Mouse (Mus musculus) liver, embryonic 13.5 days (tissue): ENCODE results near the gene St6galnac3. TPM values are rescaled to one million over a fixed set of nuclear protein-coding genes. Genes with fewer than 3 reads are reported as not detected.

ENCODE experiments used
- ATAC-seq: fragments of 200-750 bp; cut with Nextera tagmentation; 2 replicates; pipeline ENCODE4 v1.8.0; 2017; ENCODE audit warnings: low read depth, mild to moderate bottlenecking, moderate number of reproducible peaks, moderate library complexity
- DNase-seq: peaks from one replicate; pipeline ENCODE4 v3.0.0; 2022
- H3K27ac ChIP-seq: fragments of 300-500 bp; sonication (generic); 2 replicates; pipeline ENCODE4 v1.5.1; 2015; ENCODE audit warnings: moderate library complexity, mild to moderate bottlenecking, inconsistent platforms
- H3K27me3 ChIP-seq: fragments of 300-500 bp; sonication (generic); 2 replicates; pipeline ENCODE4 v1.6.1; 2015; ENCODE audit warnings: mild to moderate bottlenecking, inconsistent platforms
- H3K36me3 ChIP-seq: fragments of 300-500 bp; sonication (generic); 2 replicates; pipeline ENCODE4 v1.6.1; 2015; ENCODE audit warnings: mild to moderate bottlenecking, inconsistent platforms
- H3K4me1 ChIP-seq: fragments of 300-500 bp; sonication (generic); replicated peaks from 2 replicates; pipeline ENCODE4 v1.6.1; 2015; ENCODE audit warnings: inconsistent platforms
- H3K4me2 ChIP-seq: fragments of 300-500 bp; sonication (generic); 2 replicates; pipeline ENCODE4 v1.6.1; 2015; ENCODE audit warnings: inconsistent platforms, mild to moderate bottlenecking, moderate library complexity
- H3K4me3 ChIP-seq: fragments of 300-500 bp; sonication (generic); replicated peaks from 2 replicates; pipeline ENCODE4 v1.5.1; 2015; ENCODE audit warnings: mild to moderate bottlenecking, inconsistent platforms
- H3K9ac ChIP-seq: fragments of 300-500 bp; sonication (generic); 2 replicates; pipeline ENCODE4 v1.6.1; 2015; ENCODE audit warnings: mild to moderate bottlenecking, inconsistent platforms
- H3K9me3 ChIP-seq: fragments of 300-500 bp; sonication (generic); replicated peaks from 2 replicates; pipeline ENCODE4 v1.6.1; 2016; ENCODE audit warnings: inconsistent platforms
- WGBS: fragments of 180-500 bp; shearing (Covaris S2); methylation state at CpG from one replicate; pipeline ENCODE4 v1.1.7; 2015; ENCODE audit not compliant: insufficient replicate concordance; 5-methylcytosine and 5-hydroxymethylcytosine counted together
- polyA plus RNA-seq: library from polyadenylated mRNA; unstranded; fragments of >200 nt; fragmentation: Nextera tagmentation; extraction: Ambion mirVana; gene quantifications from 2 replicates; pipeline ENCODE4 v1.2.1, GENCODE M21; 2015

Gene St6galnac3
- polyA plus RNA-seq, 1 experiment from 2014 or later: 8.3 TPM

DNA sequence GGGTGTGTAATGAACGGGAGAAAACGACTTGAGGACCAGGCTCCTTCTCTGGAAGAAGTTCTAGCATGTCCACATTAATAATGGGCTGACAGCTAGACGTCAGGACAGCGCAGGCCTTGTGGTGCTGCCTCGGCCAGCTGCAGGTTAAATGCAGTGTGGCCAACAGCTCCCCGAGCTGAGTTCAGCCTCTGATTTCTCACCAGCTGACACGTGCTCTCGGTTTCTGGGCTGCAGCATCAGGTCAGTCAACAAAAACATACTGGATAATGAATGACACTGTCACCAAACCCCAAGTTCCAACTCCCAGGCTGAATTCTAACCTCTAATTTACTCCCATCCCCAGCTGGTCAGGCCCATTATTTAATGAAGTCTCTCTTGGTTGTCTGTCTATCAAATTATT, 295.1 kb downstream of the St6galnac3 start:
- ATAC-seq (no peak), DNase-seq (no peak)
- Histone ChIP-seq H3K27me3 (no peaks in the 10 kb centered on the region), H3K9ac (no peak overlapping the region), H3K4me2 (no peak overlapping the region), H3K27ac (no peak overlapping the region), H3K9me3 (no peaks in the 10 kb centered on the region), H3K4me1 (no peaks in the 10 kb centered on the region), H3K4me3 (no peak overlapping the region), H3K36me3 (no peaks in the 10 kb centered on the region)
- WGBS: 75% methylated on average over 8 of the region's 8 CpGs

DNA sequence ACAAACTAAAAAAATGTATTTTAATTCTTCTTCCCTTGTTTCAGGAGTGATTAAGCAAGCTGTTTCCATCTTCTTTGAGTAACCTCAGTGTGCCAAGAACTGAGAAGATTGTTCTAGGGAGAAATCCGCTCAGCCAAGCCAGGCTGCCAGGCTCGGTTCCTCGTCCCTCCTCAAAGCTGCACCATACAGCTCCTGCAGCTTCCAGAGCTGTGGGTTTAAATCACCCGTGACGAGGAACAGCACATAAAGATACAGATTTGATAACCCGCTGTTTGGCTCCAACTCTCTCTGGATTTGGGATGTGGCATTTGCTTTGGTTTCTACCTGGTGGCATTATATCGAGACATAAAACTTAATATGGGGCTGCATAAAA, 303.1 kb downstream of the St6galnac3 start:
- Histone ChIP-seq H3K4me1 (no peaks in the 10 kb centered on the region), H3K9me3 (no peaks in the 10 kb centered on the region), H3K4me3 (no peak overlapping the region), H3K36me3 (no peaks in the 10 kb centered on the region), H3K27me3 (no peaks in the 10 kb centered on the region), H3K4me2 (no peak overlapping the region), H3K9ac (no peak overlapping the region), H3K27ac (no peak overlapping the region)
- DNase-seq (no peak), ATAC-seq (no peak)
- 70% methylated on average over 7 of the region's 7 CpGs for WGBS

DNA sequence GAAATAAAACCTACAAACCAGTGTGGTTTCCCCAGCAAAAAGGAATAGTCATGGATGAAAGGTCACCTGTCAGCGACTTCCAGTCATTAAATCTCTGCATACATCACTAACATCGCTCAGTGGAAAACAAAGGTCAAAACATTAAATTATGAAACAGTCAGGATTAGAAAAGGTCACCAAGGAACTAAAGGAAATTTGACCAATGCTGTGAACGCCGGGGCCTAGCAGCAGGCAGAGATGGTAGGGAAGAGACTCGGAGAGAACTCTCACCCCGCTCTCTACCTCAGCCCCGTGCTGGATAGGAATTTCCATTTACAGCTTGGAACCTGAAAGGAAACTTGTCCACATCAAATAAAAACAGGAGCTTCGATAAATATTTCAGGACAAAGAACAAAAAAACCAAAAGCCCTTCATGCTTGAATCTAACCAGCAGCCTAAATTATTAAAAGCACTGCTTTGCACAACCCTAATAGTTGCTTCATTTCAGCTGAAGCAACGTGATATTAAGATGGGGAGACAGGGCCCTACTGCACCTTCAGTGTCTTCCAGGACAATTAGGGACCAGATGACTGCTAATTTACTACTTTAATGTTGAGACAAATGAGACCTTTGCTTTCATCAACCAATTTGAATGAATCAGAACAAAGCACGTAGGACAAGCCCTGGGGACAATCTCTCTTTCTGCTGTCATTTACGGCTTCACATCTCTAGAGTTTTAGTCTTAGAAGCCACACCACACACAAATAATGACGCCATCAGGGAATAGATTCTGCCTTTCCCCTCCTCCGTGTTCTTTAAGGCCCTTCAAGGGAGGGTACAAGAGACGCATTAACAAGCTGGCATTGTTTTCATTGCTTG, 303.7 kb downstream of the St6galnac3 start:
- Histone ChIP-seq H3K4me2 (no peak overlapping the region), H3K4me1 (no peaks in the 10 kb centered on the region), H3K27ac (no peak overlapping the region), H3K9ac (no peak overlapping the region), H3K4me3 (no peak overlapping the region), H3K27me3 (no peaks in the 10 kb centered on the region), H3K36me3 (no peaks in the 10 kb centered on the region), H3K9me3 (no peaks in the 10 kb centered on the region)
- WGBS: 75% methylated on average over 14 of the region's 14 CpGs
- DNase-seq: no peak
- no peak for ATAC-seq

DNA sequence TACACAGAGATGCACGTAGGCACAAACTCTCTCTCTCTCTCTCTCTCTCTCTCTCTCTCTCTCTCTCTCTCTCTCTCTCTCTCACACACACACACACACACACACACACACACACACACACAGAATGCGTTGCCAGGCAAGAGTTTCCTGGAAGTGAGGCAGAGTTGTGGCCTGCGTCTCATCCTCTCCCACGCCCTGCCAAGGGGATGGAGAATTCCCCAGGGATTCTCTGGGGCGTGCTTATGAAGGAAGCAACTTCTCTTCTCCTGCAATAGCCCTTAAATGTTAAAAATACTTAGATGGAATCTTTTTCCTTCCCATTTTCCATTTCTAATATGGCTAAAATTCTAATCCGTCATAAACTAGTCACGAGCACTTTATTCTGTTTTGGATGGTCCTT, 305.6 kb downstream of the St6galnac3 start:
- DNase-seq: no peak
- no peaks in the 10 kb centered on the region for H3K27me3 ChIP-seq
- H3K4me2 ChIP-seq: no peak overlapping the region
- no peak for ATAC-seq
- no peaks in the 10 kb centered on the region for H3K9me3 ChIP-seq
- H3K36me3 ChIP-seq: no peaks in the 10 kb centered on the region
- H3K27ac ChIP-seq: no peak overlapping the region
- H3K4me3 ChIP-seq: no peak overlapping the region
- H3K9ac ChIP-seq: no peak overlapping the region
- no peaks in the 10 kb centered on the region for H3K4me1 ChIP-seq
- 64% methylated on average over 7 of the region's 7 CpGs for WGBS

DNA sequence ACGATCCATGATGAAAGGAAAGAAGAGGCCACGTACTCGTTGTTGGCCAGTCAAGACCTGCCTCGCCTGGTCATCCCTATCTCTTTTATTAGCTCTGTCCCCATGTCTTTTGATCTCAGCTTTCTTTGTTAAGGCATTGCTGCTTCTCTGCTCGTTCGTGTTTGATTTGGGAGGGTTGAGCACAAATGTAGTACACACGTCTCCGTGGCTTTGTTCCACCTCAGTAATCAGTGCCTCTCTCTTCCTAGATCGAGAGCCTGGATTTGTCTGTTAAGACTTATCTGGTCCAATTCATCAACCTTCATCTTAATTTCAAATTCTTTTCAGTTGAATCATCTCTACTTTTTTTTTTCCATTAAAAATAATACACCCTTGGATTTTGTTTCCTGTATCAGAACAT, 308.0 kb downstream of the St6galnac3 start:
- no peak for ATAC-seq
- 74% methylated on average over 9 of the region's 9 CpGs for WGBS

DNA sequence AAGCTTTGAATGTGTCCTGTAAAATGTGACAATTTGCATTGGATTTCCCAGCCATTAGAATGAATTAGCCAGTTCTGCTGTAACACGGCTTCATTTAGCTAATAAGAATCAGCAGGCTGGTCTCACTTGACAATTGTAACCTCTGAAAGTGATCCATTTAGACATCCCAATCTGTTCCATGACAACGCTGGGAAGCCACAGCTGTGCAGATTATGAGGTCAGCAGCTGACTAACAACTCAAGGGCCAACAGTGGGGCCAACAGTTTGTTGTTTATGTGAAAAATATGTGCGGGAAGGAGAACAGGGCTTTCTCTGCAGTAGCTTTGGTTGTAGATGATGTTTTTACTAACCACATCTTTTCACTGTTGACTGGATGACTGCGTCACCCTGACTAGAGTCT, 308.6 kb downstream of the St6galnac3 start:
- Histone ChIP-seq H3K27me3 (no peaks in the 10 kb centered on the region), H3K4me1 (no peaks in the 10 kb centered on the region), H3K36me3 (no peaks in the 10 kb centered on the region), H3K9ac (no peak overlapping the region), H3K4me3 (no peak overlapping the region), H3K27ac (no peak overlapping the region), H3K4me2 (no peak overlapping the region), H3K9me3 (no peaks in the 10 kb centered on the region)
- DNase-seq: no peak
- 72% methylated on average over 4 of the region's 4 CpGs for WGBS
- ATAC-seq: no peak

More for the DNA sequence above, 308.0 kb downstream of the St6galnac3 start:
- Histone ChIP-seq H3K9ac (no peak overlapping the region), H3K4me3 (no peak overlapping the region), H3K27me3 (no peaks in the 10 kb centered on the region), H3K4me1 (no peaks in the 10 kb centered on the region), H3K9me3 (no peaks in the 10 kb centered on the region), H3K36me3 (no peaks in the 10 kb centered on the region), H3K27ac (no peak overlapping the region), H3K4me2 (no peak overlapping the region)
- DNase-seq: no peak

DNA sequence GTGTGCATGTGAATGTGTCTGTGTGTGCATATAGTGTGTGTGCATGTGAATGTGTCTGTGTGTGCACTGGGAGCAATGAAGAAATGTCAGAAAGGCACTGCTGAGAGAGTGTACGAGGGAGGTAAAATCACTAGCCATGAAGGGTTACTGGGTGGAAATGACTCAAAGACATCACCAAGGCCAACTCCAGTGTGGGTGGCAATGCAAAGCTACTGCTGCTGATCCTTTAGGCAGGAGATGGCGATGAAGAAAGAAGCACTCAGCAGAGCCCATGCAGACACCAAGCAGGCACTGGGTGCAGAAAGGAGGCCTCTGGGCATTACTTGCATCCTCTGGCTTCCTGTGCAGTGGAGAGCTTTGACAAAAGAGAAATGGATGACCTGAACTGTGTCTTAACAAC, 310.8 kb downstream of the St6galnac3 start:
- H3K9ac ChIP-seq: no peak overlapping the region
- 63% methylated on average over 2 of the region's 2 CpGs for WGBS
- no peak for ATAC-seq

DNA sequence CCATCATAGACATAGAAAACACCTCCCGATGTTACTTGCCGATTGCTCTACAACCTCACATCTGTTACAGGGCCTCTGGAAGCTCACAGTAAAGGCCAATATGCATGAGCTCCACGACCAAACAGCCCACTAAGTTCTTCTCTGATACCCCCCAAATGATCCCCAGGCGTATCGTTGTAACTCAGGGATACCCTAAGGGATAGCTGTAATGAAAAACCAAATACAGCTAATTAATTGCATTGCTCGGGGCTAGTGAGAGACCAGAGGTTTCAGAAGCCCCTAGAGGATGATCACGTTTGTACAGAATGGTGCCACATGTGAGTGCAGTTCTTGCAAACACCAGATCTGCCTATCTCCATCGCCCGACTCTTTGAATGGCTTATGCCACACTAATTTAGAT, 315.7 kb downstream of the St6galnac3 start:
- WGBS: 76% methylated on average over 9 of the region's 9 CpGs
- DNase-seq (no peak), ATAC-seq (no peak)
- Histone ChIP-seq H3K9me3 (no peaks in the 10 kb centered on the region), H3K27me3 (no peaks in the 10 kb centered on the region), H3K27ac (no peak overlapping the region), H3K9ac (no peak overlapping the region), H3K4me2 (no peak overlapping the region), H3K4me3 (no peak overlapping the region), H3K4me1 (no peaks in the 10 kb centered on the region), H3K36me3 (no peaks in the 10 kb centered on the region)

More for the DNA sequence above, 310.8 kb downstream of the St6galnac3 start:
- Histone ChIP-seq H3K4me1 (no peaks in the 10 kb centered on the region), H3K4me3 (no peak overlapping the region), H3K36me3 (no peaks in the 10 kb centered on the region), H3K9me3 (no peaks in the 10 kb centered on the region), H3K27me3 (no peaks in the 10 kb centered on the region), H3K27ac (no peak overlapping the region), H3K4me2 (no peak overlapping the region)
- no peak for DNase-seq

DNA sequence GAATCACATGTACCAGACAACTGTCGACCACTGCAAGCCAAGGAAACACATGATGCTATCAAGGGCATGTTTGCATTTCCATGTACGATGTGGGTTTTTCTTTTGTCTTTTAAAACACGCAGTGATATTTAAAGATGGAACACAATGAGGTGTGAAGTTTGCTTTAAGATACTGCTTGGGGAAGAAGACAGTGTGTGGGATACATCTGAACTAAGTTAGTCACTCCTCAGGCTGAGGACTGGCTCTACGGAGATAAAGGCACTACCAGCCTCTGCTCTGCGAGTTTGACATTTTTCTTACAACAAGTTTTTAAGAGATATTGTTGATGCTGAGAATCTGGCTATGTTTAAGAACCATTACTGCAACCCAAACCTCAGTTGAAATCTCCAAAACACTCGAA, 316.6 kb downstream of the St6galnac3 start:
- Histone ChIP-seq H3K9me3 (no peaks in the 10 kb centered on the region), H3K27ac (no peak overlapping the region), H3K4me3 (no peak overlapping the region), H3K27me3 (no peaks in the 10 kb centered on the region), H3K4me2 (no peak overlapping the region), H3K9ac (no peak overlapping the region), H3K4me1 (no peaks in the 10 kb centered on the region), H3K36me3 (no peaks in the 10 kb centered on the region)
- WGBS: 76% methylated on average over 6 of the region's 6 CpGs
- DNase-seq (no peak), ATAC-seq (no peak)

DNA sequence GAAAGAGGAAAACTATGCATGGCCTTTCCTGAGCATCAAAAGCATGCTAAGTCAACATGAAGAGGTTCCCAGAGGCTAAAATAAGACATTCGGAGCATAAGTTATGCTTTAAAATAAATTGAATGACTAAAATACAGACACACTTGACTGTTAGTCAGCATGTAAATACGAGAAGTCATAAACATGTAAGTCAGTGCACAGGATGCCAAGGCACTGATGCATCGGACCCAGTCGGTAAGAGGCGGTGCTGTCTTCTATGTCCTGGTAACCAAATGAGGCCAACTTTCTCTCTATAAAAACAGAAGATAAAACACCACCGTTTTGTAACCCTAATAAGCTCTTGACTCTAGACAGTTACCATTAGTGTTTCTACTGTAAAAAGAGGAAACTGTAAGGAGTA, 317.3 kb downstream of the St6galnac3 start:
- Histone ChIP-seq H3K9ac (no peak overlapping the region), H3K36me3 (no peaks in the 10 kb centered on the region), H3K4me2 (no peak overlapping the region), H3K4me1 (no peaks in the 10 kb centered on the region), H3K27me3 (no peaks in the 10 kb centered on the region), H3K9me3 (no peaks in the 10 kb centered on the region), H3K27ac (no peak overlapping the region), H3K4me3 (no peak overlapping the region)
- DNase-seq: no peak
- WGBS: 76% methylated on average over 6 of the region's 6 CpGs
- ATAC-seq: no peak

DNA sequence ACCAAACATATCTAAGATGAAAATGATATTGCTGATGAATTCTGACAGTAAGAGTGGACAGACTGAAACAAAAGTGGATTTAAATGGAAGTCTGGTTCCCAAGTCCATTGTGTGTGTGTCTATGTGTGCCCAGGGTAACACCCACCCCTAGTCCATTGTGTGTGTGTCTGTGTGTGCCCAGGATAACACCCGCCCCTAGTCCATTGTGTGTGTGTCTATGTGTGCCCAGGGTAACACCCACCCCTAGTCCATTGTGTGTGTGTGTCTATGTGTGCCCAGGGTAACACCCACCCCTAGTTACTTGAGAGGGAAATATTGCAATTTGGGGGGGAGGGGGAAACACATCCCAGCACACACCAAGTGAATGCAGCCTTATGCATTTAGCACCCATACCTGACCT, 318.1 kb downstream of the St6galnac3 start:
- Histone ChIP-seq H3K9me3 (no peaks in the 10 kb centered on the region), H3K27me3 (no peaks in the 10 kb centered on the region), H3K9ac (no peak overlapping the region), H3K36me3 (no peaks in the 10 kb centered on the region), H3K4me1 (no peaks in the 10 kb centered on the region), H3K27ac (no peak overlapping the region), H3K4me3 (no peak overlapping the region), H3K4me2 (no peak overlapping the region)
- ATAC-seq (no peak), DNase-seq (no peak)
- 71% methylated on average over 1 of the region's 1 CpGs for WGBS

DNA sequence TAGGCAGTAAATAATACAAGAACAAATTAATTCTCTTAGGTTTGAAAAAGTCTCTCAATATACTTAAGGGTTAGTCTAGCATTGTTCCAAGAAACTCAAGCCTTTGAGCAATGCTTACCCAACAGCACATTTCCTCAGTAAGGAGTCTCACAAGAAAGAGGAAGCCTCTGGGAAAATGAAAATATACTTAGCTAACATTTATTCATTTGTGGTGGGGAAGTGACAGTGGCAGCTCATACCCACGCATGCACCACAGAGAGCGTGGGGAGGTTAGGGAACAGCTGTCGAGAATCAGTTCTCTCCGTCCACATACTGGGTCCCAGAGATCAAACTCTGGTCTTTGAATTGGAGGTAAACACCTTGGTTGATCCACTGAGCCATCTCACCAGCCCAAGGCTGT, 318.8 kb downstream of the St6galnac3 start:
- Histone ChIP-seq H3K9ac (no peak overlapping the region), H3K9me3 (no peaks in the 10 kb centered on the region), H3K4me1 (no peaks in the 10 kb centered on the region), H3K4me2 (no peak overlapping the region), H3K27me3 (no peaks in the 10 kb centered on the region), H3K4me3 (no peak overlapping the region), H3K27ac (no peak overlapping the region), H3K36me3 (no peaks in the 10 kb centered on the region)
- no peak for ATAC-seq
- no peak for DNase-seq
- WGBS: 54% methylated on average over 4 of the region's 4 CpGs
